Mouse (Mus musculus): ENCODE results near the gene Msln. TPM values are rescaled to one million over a fixed set of nuclear protein-coding genes. Genes with fewer than 3 reads are reported as not detected.

The Msln gene
- total and polyA plus RNA-seq, 2 experiments from 2014 or later: 1.6 to 2.2 TPM

DNA sequence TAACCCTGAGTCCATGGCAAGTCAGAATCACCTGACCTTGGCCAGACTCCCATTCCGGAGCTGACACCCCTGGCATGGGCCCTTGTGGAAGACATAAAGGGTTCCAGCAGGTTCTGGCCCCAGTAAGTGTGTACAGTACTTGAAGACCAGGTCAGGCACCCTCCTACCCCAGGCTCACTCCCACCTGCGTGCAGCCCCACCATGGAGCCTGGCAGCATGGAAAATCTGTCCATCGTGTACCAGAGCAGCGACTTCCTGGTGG is 26.2 kb downstream of the Msln start:
- Histone ChIP-seq H3K4me3 (ENCODE audit: low read depth, low read length) (peak overlapping the region; percentile 63), H3K4me2 (ENCODE audit: low read depth, low read length, poor library complexity, severe bottlenecking) (peak overlapping the region; percentile 95), H3K36me3 (ENCODE audit: insufficient read depth, low read length) (peaks cover 13% of the 10 kb centered on the region), H3K9ac (replicated peaks; ENCODE audit: low read length, poor library complexity, severe bottlenecking) (peak overlapping the region; percentile 86), H3K27me3 (ENCODE audit: insufficient read depth, low read length) (no peaks in the 10 kb centered on the region), H3K27ac (ENCODE audit: low read depth, low read length) (peak overlapping the region; percentile 32; the same call in 1 of the 2 replicates), H3K4me1 (ENCODE audit: insufficient read depth, low read length) (peaks cover 15% of the 10 kb centered on the region), H3K9me3 (ENCODE audit: low read length) (no peaks in the 10 kb centered on the region)
- ATAC-seq (ENCODE audit: low FRiP score) (no peak; the same call in 1 of the 2 replicates), DNase-seq (ENCODE audit: low spot score) (no peak)
- WGBS: 27% methylated on average over 4 of the region's 4 CpGs
- no peak for TF ChIP-seq CTCF (IDR thresholded peaks at IDR 0.05)

GRCm38 (mm10) chr17:25727265-25728008 is 26.7 kb downstream of the Msln start, which contains the start of the genes Chtf18 and Rpusd1:
Gene Chtf18 (minus strand): TSS chr17:25727419.
Gene Rpusd1 (plus strand): TSS chr17:25727670.
- TF ChIP-seq CTCF (IDR thresholded peaks at IDR 0.05): no peak
- Histone ChIP-seq H3K4me3 (ENCODE audit: low read depth, low read length) (peak within 1 kb of the TSS; percentile 63), H3K27me3 (ENCODE audit: insufficient read depth, low read length) (no peaks in the 10 kb centered on the region), H3K9ac (replicated peaks; ENCODE audit: low read length, poor library complexity, severe bottlenecking) (peak within 1 kb of the TSS; percentile 86), H3K36me3 (ENCODE audit: insufficient read depth, low read length) (peaks cover 13% of the 10 kb centered on the region), H3K4me1 (ENCODE audit: insufficient read depth, low read length) (peaks cover 15% of the 10 kb centered on the region), H3K27ac (ENCODE audit: low read depth, low read length) (peak within 1 kb of the TSS; percentile 32; the same call in 1 of the 2 replicates), H3K4me2 (ENCODE audit: low read depth, low read length, poor library complexity, severe bottlenecking) (peak within 1 kb of the TSS; percentile 95), H3K9me3 (ENCODE audit: low read length) (no peaks in the 10 kb centered on the region)
- peak; percentile 97 for ATAC-seq (ENCODE audit: low FRiP score)
- under 1% methylated on average over 37 of the region's 37 CpGs for WGBS
- peak; percentile 100 for DNase-seq (ENCODE audit: low spot score)

- Histone ChIP-seq H3K27me3 (ENCODE audit: insufficient read depth, low read length) (no peaks in the 10 kb centered on the region), H3K4me3 (ENCODE audit: low read depth, low read length) (no peak overlapping the region)
- TF ChIP-seq CTCF (IDR thresholded peaks at IDR 0.05): no peak
These were observed 28.9 kb downstream of the Msln start for GRCm38 (mm10) chr17:25725264-25725663.

GRCm38 (mm10) chr17:25723919-25724318 is 30.3 kb downstream of the Msln start:
- no peak for ATAC-seq (ENCODE audit: low FRiP score)
- TF ChIP-seq CTCF (IDR thresholded peaks at IDR 0.05): peak; percentile 44
- Histone ChIP-seq H3K36me3 (ENCODE audit: insufficient read depth, low read length) (peaks cover 3% of the 10 kb centered on the region; the same call in 1 of the 2 replicates), H3K27ac (ENCODE audit: low read depth, low read length) (no peak overlapping the region), H3K4me3 (ENCODE audit: low read depth, low read length) (no peak overlapping the region), H3K9ac (replicated peaks; ENCODE audit: low read length, poor library complexity, severe bottlenecking) (no peak overlapping the region), H3K4me2 (ENCODE audit: low read depth, low read length, poor library complexity, severe bottlenecking) (no peak overlapping the region), H3K4me1 (ENCODE audit: insufficient read depth, low read length) (peaks cover 15% of the 10 kb centered on the region), H3K9me3 (ENCODE audit: low read length) (no peaks in the 10 kb centered on the region), H3K27me3 (ENCODE audit: insufficient read depth, low read length) (no peaks in the 10 kb centered on the region)
- 77% methylated on average over 7 of the region's 7 CpGs for WGBS
- DNase-seq (ENCODE audit: low spot score): no peak

More at GRCm38 (mm10) chr17:25725264-25725663, 28.9 kb downstream of the Msln start:
- Histone ChIP-seq H3K36me3 (ENCODE audit: insufficient read depth, low read length) (peaks cover 5% of the 10 kb centered on the region; the same call in 1 of the 2 replicates), H3K9ac (replicated peaks; ENCODE audit: low read length, poor library complexity, severe bottlenecking) (no peak overlapping the region), H3K9me3 (ENCODE audit: low read length) (no peaks in the 10 kb centered on the region), H3K27ac (ENCODE audit: low read depth, low read length) (no peak overlapping the region), H3K4me2 (ENCODE audit: low read depth, low read length, poor library complexity, severe bottlenecking) (no peak overlapping the region), H3K4me1 (ENCODE audit: insufficient read depth, low read length) (peaks cover 15% of the 10 kb centered on the region)
- 86% methylated on average over 6 of the region's 6 CpGs for WGBS
- ATAC-seq (ENCODE audit: low FRiP score): no peak
- no peak for DNase-seq (ENCODE audit: low spot score)

DNA sequence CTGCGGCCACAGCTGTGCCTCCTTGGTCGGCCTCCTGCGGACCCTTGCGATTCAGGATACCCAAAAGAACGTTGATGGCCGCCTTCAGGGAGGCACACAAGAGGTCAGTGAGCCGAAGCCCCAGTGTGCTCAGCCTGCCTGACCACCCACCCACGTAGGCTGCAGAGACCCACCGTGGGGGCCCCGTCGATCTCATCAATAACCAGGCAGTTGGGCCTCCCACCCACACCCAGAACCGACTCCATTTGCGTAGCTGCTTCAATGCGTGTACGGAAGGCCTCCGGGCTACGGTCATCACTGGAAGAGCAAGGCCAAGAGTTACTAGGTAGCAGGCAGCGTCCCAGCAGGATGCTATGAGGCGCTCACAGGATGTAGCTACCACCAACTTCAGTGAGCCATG is 30.7 kb downstream of the Msln start:
- DNase-seq (ENCODE audit: low spot score) (no peak), ATAC-seq (ENCODE audit: low FRiP score) (no peak)
- WGBS: 95% methylated on average over 19 of the region's 19 CpGs
- no peak for TF ChIP-seq CTCF (IDR thresholded peaks at IDR 0.05)
- Histone ChIP-seq H3K27me3 (ENCODE audit: insufficient read depth, low read length) (no peaks in the 10 kb centered on the region), H3K4me3 (ENCODE audit: low read depth, low read length) (no peak overlapping the region), H3K36me3 (ENCODE audit: insufficient read depth, low read length) (no peaks in the 10 kb centered on the region; the same call in 1 of the 2 replicates), H3K9ac (replicated peaks; ENCODE audit: low read length, poor library complexity, severe bottlenecking) (no peak overlapping the region), H3K9me3 (ENCODE audit: low read length) (no peaks in the 10 kb centered on the region), H3K27ac (ENCODE audit: low read depth, low read length) (no peak overlapping the region), H3K4me1 (ENCODE audit: insufficient read depth, low read length) (peaks cover 10% of the 10 kb centered on the region), H3K4me2 (ENCODE audit: low read depth, low read length, poor library complexity, severe bottlenecking) (no peak overlapping the region)

DNA sequence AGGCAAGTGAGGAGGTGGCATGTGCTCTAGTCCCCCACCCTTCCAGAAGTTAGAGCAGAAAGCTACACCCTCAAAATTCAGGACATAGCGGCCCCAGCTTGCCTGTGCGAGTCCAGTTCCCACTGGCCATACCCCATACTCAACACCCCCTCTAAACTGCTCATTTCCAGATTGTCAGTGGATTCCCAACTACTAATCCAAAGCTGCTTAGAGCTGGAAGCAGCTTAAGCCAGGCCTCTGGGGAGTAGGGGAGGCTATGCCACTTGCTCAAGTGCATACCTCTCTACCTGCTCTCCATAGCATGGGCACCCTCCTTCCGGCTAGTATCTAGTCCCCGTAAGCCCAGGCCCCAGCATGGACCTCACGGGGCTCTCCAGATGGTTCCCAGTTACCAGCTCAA is 32.7 kb downstream of the Msln start:
- H3K4me3 ChIP-seq (ENCODE audit: low read depth, low read length): no peak overlapping the region
- no peak for ATAC-seq (ENCODE audit: low FRiP score)
- peaks cover 6% of the 10 kb centered on the region for H3K27me3 ChIP-seq (ENCODE audit: insufficient read depth, low read length)
- H3K9me3 ChIP-seq (ENCODE audit: low read length): no peaks in the 10 kb centered on the region
- no peak overlapping the region for H3K9ac ChIP-seq (replicated peaks; ENCODE audit: low read length, poor library complexity, severe bottlenecking)
- TF ChIP-seq CTCF (IDR thresholded peaks at IDR 0.05): no peak
- WGBS: 93% methylated on average over 5 of the region's 5 CpGs
- no peaks in the 10 kb centered on the region; the same call in 1 of the 2 replicates for H3K36me3 ChIP-seq (ENCODE audit: insufficient read depth, low read length)
- no peak overlapping the region for H3K4me2 ChIP-seq (ENCODE audit: low read depth, low read length, poor library complexity, severe bottlenecking)
- DNase-seq (ENCODE audit: low spot score): no peak
- 0 out of 2 replicates have a peak, but pooled peaks cover under 1% of the 10 kb centered on the region for H3K4me1 ChIP-seq (ENCODE audit: insufficient read depth, low read length)
- no peak overlapping the region for H3K27ac ChIP-seq (ENCODE audit: low read depth, low read length)
